Mouse (Mus musculus) CD8-positive naive resting alpha-beta T cell, adult 2 months (primary cell): Measurements from ENCODE around the gene Gm10031.
A peak's percentile ranks its signal among the peaks of the same experiment; 100 is the strongest.

ENCODE experiments used
- DNase-seq, 2 experiments: peaks; one replicate each; pipeline ENCODE4 v3.0.0; 2022; ENCODE audit warnings: low read depth in 2 of 2, low spot score in 2 of 2

Gene Gm10031

DNA sequence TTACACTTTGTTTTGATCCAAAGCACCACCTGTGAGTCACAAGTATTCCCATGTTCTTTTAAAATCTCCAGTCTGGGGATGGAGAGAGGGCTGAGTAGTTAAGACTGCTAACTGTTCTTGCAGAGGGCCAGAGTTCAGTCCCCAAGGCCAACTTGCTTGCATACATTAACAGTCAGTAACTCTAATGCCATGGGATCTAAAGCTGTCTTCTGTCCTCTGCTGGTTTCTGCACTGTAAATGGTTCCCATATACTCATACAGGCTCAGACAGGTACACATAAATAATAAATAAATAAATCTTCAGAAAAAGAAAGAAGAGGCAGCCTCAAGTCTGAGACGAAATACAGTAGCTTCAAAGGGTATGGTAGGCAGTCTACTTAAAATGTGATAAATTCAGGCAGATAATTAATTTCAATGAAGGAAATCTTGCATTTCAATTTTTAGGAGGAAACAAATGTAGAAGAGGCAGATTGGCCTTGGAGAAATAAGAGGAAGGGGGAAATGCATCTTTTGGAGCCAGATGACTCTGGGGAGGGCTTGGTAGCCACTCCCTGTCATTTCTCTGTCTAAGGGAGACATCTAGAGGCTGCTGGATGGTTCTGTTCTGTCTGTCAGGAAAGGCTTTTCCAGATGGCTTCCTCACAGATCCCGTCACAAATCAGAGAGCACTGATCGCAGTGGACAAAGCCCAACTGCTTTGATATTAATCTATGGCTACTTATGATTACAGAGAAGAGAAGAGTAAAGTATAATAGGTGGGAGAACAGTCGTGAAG, 16.2 kb downstream of the Gm10031 start:
- DNase-seq = no peak

- no peak for DNase-seq
Observed at GRCm38 (mm10) chr1:156543999-156544398, 20.2 kb downstream of the Gm10031 start.

- peak; percentile 79 to 82 for DNase-seq
Observed at GRCm38 (mm10) chr1:156558024-156558930, 34.5 kb downstream of the Gm10031 start, which contains the start of gene Abl2. TSS of gene Abl2 (plus strand) at chr1:156558786.

DNA sequence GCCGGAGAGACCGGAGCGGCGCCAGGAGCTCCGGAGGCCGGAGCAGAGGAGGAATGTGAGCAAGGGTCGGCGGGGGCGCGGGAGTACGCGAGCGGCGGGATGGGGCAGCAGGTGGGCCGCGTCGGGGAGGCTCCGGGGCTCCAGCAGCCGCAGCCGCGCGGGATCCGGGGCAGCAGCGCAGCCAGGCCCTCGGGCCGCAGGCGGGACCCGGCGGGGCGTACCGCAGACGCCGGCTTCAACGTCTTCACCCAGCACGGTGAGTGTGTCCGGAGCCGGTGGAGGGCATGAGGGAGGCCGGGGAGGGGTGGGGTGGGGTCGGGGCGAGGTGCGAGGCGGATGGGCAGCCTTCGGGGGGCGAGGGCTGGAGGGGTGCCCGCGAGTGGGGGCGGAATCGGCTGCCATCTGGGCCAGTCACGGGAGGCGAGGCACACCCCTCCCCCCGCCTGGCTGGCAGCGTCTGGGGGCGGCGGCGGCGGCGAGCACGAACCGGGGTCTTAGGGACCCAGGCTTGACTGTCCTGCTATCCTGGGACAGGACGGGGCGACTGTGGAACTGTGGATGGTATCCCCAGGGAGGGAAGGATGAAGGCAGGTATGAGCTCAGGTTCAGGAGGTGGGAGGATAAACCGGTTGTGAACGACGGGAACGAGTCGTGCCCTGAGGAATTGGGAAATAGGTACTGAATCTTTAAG, 35.3 kb downstream of the Gm10031 start:
- peak; percentile 11 to 24 for DNase-seq

- DNase-seq = no peak
Observed at GRCm38 (mm10) chr1:156559641-156560020, 35.8 kb downstream of the Gm10031 start.

DNA sequence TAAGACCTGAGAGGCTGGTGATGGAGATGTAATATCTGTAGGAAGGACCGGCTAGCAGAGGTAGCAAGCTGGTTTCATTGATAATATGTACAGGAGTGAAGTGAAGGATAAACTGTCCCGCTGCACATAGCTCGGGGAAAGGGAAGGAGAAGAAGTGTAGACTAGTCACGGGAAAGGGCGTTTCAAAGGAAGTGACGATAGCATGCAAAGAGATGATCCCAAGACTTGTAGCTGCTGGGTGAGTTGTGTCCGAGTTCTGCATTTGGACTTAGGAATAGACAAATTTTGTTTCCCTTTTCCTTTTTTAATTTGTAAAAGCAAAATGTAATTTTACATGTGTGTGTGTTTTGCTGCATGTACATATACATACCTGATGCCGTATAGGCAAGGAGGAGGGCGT, 36.7 kb downstream of the Gm10031 start:
- DNase-seq = no peak

- no peak for DNase-seq
Observed at GRCm38 (mm10) chr1:156565328-156565727, 41.5 kb downstream of the Gm10031 start.

- peak; percentile 19 to 49 for DNase-seq
Observed at GRCm38 (mm10) chr1:156566132-156566531, 42.3 kb downstream of the Gm10031 start.

- no peak for DNase-seq
Observed at GRCm38 (mm10) chr1:156569615-156570014, 45.8 kb downstream of the Gm10031 start.

DNA sequence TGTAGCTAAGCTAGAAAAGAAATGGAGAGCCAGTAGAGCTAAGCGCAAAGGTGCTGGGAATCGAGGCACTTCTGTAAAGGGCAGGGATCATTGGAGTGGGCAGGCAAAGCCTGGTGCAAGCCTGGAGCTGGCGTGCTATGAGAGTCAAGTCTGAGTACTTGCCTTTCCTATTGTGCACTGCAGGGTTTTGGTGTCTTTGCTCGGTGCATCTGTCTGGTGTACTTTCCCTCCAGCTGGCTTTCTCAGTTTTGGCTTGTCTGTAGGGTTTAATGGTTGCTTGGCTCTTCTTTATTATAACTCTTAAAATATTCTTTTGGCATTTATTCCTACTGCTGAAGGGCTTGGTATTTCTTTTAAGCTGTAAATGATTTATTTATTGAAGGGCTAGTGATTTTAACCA, 49.1 kb downstream of the Gm10031 start:
- DNase-seq = no peak
